Mouse (Mus musculus) adrenal gland, adult 2 months (tissue): Measurements from ENCODE around the gene P3h3. TPM values are rescaled to one million over a fixed set of nuclear protein-coding genes. Genes with fewer than 3 reads are reported as not detected.

Source experiments
- DNase-seq: peaks from one replicate; pipeline ENCODE4 v3.0.0; 2021
- polyA plus RNA-seq: library from polyadenylated mRNA; depleted of rRNA; stranded (reverse); fragments of >200 nt; gene quantifications from 2 replicates; pipeline ENCODE4 v1.2.3, GENCODE M21; 2012
- total RNA-seq, 2 experiments: library from RNA; stranded (reverse); gene quantifications; 2 replicates each; pipeline ENCODE4 v1.2.3; 2021

Gene P3h3
- total and polyA plus RNA-seq, 3 experiments, result 16.8 to 42.6 (median 23.6) TPM

DNA sequence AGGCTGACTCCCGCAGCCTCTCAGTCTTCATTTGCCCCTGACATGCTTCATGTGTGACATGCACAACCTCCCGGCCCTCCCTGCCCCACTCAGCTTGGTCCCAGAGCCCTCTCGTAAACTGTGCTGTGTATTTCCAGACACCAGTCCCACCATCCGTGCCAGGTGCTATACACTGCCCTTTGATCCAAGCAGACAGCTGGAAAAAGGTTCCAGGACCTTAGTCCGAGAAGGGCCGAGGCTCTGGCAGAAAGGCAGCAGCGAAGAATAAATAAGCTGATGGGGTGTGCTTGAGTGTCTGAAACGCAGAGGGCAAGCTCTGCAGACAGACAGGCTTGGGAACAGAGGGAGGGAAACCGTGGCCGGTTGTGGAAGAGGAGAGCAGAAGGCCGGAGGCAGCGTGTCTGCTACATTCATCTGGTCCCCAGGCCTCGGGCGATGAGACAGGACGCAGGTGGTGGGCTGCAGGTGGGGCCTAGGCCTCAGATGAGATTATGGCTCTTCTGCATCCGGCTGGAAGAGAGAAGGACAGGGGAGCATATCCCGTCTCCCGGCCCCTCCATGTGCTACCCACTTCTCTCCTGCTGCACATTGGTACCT lies 8.3 kb upstream of the P3h3 start:
- no peak for DNase-seq

DNA sequence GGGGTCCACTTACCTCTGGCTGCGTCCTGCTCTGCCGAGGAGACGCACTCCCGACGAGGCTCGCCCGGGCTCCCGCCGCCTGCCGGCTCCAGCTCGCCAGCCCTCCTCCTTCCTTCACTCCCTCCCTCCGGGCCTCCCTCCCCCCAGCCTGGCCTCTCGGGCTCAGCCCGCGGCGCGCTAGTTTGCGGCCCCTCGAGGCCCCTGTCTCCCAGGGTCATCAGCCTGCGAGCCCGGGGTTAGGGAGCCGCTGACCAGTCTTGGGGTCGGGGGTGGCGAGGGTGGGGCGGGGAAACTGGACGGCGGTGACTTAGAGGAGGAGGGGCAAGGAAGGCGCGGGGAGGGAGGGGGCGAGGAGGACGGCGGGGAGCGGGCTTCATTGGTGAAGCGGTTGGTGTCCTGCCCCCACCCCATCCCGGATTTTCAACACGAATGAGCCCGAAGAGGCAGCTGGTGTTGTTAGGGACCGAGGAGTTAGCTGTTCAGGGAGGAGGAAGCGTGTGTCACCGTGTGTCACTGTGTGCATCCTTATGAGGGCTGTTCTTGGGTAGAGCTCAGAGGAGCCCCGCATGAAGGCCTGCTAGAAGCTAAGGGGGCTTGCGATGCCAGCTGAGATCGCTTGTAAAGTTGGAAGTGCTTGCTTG lies 6.2 kb upstream of the P3h3 start, which contains the start of gene Gpr162:
TSS of gene Gpr162 (minus strand) at position 326 of the 641 bp plus-strand sequence.
- peak; percentile 61 for DNase-seq

DNA sequence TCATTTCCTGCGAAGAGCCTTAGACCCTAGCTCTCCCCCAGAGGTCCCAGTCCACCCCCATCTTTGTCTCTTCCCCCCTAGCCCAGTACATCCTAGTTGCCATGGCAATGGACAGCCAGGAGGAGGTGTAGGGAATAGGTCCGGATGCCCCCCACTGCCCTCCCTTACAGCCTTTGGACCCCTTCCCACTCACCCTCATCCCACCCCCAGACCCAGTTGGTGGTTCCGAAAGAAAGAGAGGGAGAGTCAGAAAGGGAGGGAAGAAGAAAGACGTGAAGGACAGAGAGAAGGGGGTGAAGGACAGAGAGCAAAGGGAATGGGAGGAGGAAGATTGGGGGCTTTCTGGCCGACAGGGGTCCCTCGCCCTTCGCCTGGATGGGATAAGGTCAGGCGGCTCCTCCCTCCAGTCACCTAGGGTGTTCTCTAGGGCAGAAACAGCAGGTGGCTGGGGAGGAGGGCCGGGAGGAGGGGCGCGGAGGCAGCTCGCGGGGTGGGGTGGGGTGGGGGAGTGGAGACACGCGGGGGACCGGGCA lies 5.6 kb upstream of the P3h3 start:
- no peak for DNase-seq

DNA sequence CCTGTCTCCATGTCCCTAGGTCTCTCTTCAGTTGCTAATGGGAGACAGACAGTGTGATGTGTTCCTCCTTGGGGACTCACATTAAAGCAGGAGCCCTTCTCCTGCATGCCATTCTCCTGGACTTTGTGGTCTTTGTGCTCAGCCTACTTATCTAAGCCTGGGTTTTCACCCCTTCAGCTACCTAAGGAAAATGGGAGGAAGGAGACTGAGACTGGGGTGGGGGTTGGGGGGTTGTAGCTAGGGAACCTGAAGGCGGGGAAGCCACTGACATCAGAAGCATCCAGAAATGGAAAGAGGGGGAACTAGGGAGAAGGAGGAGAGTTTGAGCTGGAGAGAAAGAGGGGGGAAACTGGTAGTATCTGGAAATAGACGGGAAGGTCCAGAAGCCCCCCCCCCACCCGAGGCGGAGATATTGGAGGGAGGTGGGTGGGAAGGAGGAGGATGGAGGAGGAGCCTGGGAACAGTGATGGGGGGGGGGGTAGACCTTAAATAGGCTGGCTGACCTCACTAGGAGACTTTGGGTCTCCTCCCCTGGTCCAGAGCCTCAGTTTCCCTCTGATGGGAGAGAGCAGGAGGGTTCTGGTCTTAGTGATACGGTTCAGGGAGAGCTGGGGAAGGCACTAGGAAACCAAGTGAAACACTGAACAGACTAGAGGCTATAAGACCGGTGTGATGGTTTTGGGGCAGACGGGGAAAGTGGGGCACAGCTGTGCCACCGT lies 5.0 kb upstream of the P3h3 start:
- no peak for DNase-seq

DNA sequence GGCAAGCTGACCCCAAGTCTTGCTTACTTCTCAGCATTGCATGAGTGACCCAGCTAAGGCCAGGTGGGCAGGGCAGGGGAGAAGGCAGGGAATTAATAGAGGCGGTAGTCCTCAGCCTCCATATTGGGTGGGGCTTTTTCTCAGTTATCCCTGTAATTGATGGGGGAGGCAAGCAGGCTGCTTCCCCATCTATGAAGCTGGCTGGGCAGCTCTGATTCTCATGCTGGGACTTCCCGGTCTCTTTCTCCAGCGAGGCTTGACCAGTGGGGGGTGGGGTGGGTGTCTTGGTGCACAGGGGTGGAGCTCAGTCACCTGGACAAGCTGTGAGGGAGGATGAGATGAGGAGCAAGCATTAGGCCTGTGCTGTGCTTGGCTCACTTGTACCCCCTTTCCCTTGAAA lies 4.2 kb upstream of the P3h3 start:
- no peak for DNase-seq

DNA sequence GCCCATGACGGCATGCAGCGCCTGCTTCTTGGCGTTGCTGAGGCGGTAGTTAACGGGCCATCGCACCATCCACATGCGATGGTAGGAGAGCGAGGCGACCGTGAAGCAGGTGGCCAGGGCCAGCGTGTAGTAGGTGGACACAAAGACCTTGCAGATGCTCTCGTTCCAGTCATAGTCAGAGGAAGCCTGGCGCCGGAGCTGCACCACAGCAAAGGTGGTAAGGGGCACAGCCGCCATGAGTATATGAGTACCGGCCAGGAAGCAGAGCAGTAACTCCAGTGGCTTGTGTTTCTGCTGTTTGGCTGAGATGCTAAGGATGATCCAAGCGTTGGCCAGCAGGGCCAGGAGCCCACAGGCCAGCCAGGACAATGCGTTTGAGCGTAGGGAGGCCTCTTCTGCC lies 3.7 kb upstream of the P3h3 start:
- DNase-seq, result no peak

DNA sequence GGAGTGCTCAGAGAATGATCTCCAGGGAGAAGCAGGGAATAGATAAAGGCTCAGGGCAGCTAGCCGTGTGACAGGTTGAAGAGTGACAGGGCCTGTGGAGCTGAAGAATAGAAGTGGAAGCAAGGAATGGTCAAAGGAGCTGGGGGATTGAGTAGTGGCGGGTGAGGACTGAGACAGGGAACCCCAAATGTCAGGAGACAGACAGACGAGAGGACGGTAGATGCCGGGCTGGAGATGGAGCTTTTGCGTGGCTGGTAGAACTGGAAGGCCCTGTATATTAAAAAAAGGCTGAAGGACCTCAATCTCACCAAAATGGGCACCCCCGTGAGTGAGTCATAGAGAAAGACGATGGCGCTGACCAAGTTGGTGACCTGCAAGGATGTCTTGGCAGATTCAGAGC lies 3.0 kb upstream of the P3h3 start:
- DNase-seq, result no peak

DNA sequence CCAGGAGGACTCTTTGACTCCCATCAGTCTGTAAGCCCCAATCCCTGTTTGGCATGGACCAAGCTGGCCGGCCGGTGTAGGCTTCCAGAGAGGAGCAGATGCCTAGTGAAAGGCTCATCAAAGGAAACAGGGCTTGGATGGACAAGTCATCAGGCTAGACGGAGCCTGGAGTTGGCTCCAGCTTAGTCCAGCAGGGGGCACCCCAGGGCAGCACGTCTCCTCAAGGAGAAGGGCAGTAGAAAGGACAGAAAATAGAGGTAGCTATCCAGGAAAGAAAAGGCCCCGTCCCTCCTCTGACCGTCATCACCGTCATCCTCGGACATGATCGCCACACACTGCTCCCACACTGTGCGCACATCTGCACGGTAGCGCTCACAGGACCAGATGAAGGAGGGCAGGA lies 2.2 kb upstream of the P3h3 start:
- DNase-seq, result peak; percentile 90

DNA sequence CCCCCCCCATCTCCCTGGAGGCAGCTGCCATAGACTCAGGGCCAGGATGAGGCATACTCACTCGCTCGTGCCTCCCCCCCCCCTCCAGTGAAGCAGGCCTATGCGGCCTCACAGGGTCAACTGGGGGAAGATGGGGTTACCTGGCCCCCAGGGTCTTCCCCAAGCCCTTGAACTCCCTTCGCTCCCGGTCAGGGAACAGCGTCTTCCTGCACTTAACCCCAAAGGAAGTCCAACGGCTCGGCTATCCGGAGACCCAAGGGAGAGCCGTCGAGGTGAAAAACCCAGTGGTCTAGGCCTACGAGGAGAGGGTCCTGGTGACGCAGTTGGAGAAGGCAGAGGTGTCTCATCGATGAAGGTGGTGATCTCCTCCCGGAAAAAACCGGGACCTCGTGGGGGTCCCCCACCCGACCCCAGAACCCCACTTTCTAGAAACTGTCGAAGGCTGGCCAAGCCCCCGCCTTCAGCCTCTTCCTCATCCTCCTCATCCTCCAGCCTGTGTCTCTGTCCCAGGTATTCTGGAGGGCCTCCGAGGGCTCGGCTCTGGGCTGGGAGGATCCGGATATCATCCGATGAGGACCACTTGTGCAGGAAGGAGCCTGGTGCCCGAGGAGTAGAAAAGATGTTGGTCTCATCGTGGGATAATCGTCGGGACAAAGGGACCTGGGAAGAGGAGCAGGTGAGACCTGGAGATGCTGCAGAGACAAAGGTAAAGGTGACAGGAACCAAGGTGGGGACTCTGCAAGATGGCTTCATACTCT lies 1.2 kb upstream of the P3h3 start:
- DNase-seq, result no peak

DNA sequence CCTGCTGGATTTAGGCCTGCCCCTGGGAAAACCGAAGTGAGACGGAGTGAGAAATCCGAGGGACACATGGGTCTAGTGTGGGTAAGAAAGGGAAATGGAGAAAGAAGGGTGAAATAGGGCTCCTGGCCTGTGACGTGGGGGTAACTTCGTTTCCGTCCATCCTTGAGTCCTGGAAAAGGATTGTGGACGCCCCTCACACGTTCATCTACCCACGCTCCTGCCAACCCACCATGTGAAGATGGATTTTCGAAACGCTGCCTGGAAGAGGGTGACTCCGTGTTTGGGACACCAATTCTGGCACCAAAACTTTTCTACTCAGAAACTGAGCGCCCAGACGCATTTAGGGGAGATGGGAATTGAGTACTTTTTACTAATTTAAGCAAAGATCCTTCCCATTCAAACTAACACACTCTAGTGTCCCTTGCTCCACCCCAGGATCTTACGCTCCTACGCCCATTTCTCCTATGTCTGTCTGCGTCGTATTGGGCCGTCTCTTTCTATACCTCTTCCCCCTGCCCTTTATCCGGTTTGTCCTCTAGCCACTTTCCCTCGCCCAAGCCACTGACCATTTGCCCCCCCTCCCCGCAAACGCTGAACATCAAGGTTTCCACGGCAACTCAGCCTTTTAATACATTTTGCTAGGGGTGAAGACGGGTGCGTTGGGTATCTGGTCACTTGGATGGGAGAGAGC lies 433 bp upstream of the P3h3 start:
- no peak for DNase-seq

DNA sequence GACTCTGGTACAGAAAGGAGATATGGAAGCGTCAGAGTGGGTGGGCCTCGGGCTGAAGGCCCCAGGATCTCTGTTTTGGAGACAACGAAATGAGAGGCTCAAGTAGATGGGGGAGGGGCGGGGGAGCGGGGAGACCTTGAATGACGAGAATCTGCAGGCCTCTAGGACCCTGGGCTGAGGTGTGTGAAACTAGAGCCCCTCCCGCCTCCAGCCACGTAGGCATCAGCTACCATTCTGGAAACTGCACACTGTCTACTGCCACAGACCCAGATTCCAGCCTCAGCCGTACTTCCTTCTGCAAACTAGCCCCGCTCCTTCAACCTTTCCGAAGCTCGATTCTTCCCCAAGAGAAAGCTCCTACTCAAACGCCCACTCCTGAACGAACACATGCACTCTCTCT lies 1.2 kb downstream of the P3h3 start:
- DNase-seq, result no peak

DNA sequence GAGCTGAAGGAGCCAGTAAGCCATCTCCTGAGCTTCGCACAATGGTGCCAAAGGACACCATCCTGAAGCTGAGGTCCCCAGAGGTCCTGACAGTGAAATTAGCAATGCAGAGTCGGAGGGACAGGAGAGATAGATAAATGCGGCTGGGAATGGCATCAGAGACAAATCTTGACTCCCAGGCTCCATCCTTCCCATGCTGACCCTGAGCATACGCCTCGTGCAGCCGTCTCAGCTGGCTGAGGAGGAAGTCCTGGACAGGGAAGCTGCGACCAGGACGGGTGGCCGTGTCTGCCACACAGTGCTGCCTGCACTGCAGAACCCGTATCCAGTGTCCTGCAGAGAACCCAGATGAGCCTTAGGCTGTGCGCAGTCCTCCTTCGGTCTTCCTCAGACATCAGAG lies 2.9 kb downstream of the P3h3 start:
- no peak for DNase-seq

DNA sequence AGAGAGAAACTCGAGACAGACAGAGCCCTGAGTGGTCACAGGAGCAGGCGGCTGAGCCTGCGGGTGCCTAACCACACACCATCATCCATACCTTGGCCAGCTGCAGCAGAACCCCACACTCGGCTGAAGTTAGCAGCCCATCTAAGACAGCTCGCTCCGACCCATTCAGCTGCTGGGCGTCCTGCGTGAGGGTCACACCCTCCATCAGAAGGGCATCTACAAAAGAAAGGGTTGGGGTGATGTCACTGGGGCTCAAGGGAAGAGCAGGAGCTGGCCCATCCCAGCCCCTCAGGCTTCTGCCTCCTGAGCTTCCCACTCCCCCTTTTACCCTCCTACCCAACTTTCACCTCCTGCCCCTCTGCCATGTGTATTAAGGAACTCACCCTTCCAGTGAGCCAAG lies 7.0 kb downstream of the P3h3 start:
- no peak for DNase-seq

DNA sequence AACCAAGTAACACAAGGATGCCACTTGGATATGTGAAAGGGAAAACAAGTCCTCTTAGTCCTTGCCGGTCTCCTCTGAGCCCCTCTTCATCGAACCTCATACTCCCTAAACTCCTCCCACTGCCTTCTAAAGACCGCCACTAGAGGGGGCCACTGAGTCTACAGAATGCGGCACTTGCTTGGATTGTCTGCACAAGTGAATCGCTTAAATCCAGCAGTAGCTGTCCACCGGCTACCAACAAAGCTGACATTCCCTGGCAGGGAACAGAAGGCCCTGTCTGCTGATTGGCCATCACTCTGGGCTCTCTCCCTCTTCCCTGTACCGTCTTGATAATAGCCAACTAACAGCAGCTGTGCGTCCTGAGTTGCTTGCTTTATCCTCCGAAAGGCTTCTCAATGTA lies 10.2 kb downstream of the P3h3 start:
- DNase-seq, result peak; percentile 88

DNA sequence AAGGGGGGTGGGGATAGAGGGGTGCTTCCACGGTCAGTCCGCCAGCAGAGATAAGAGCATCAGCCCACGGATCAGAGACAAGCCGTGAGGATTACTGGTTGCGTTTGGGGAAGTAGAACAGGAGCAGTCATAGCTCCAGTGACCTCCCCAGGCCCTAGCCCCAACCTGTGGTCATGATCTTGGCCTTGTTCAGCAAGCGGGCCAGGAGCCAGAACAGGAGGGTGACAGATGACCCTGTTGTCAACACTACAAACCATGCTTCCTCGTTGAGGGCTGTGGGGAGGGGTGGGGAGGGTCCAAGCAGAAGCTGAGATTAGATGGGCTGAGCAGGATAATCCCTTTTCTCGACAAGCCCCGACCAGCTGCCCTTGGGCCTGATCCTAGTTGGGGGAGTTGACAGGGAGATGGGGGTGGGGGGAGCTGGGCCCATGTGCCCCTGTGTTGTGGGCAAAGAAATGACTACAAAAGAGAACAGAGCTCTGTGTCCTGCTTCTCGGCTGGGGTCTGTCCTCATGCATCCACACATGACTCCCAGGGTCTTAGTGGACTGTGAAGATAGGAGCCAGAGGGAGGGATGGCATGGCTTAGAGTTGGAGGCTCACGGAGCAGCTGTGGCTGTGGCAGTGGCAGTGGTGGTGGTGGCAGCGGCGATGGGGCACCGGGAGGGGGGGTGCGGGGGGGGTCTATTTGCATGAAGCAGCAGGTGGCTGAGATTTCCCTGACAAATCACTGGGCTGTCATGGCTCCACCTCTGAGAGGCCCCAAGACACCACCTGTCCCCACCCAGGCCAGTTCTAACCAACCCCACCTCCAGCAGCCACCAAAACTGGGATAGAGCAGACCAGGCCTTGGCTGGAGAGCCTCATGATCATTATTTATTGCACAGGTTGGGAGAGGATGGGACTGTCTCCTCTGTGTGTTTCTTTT lies 17.0 kb downstream of the P3h3 start, which contains the start of gene Gnb3:
TSS of gene Gnb3 (minus strand) at position 35 of the 927 bp plus-strand sequence.
- DNase-seq, result peak; percentile 36

DNA sequence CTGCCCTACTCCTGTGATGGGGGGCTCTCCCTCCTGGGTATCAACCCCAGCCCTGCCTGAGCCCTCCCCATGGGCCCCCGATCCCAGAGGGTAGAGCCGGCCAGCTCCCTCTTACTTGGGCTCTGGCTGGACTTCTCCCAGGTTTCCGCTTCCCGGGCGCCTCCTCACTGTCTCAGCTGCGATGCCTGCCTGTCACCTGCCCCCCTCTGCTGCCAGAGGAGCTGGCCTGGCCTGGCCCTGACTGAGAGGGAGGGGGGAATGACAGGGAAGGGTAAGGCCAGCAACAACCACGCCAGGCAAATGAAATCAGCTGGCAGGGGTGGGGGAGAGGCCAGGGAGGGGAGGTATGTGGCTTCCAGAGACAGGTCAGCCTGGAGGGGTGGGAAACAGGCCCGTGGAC lies 17.7 kb downstream of the P3h3 start:
- DNase-seq, result peak; percentile 48

DNA sequence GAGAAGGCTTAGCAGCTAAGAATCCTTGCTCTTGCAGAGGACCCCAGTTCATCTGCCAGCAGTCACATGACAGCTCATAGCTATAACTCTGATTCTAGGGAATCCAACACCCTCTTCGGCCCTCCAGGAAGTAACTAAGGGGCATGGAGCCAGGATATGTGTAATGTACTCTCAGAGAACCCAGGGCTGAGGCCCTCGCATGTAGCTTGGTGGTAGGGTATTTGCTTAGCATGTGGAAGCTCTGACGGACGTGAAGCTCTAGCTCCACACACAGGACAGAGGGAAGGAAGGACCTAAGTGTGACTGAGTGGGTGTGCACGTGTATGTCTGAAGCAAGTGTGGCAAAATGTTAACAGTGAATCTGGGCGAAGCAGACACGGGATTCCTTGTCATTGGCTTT lies 21.1 kb downstream of the P3h3 start:
- no peak for DNase-seq

DNA sequence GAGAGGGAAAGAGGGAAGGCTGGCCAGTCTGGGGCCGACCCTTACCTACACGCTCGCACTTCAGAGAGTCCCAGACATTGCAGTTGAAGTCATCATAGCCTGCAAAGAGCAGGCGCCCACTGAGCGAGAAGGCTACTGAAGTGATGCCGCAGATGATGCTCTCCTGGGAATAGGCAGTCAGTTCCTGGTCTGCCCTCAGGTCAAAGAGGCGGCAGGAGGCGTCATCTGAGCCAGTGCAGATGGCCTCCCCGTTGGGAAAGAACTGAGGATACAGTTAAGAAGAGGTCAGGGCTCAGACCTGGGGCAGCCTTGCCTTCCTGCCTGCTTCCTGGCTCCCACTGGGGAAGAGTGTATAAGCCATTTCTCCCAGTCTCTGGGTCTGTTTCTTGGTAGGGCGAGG lies 22.0 kb downstream of the P3h3 start:
- no peak for DNase-seq

DNA sequence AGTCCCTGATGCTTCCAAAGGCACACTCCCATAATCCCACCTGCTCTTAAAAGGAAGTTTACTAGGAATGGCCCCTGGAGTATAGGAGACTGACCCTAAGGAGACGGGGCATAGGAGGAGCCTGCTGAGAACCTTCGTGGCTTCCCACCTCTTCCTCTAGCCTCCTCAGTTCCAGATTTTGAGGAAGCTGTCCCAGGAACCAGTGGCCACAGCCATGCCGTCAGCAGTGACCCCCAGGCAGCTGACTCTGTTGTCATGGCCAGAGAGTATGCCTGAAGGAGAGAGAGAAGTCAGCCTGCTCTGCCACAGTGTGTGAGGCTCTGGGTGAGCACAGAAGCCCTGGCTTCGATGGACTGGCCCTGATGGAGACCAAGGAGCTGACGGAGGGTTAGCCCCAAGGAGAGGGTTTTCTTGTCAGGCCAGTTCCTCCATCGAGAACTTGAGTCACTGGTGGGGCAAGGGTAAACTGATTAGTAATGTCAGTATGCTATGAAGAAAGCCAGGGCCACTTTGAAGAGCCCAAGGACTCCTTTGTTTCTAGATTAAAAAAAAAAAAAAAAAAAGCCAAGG lies 23.0 kb downstream of the P3h3 start:
- peak; percentile 34 for DNase-seq

DNA sequence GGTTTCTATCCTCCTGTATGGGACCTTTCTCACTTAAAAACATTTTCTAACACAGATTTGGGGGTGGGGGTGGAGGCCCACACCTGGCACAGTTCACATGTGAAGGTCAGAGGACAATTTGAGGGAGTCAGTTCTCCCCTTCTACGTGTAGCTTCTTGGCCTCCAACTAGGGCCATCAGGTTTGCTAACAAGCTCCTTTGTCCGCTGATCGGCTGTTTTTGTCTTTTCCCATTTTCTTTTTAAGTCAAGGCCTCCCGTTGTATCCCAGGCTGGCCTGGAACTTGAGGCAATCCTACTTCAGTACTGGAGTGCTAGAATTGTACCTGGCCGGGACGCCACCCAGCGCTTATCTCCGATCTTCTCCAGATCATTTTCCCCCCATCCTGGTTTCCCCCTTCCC lies 25.9 kb downstream of the P3h3 start:
- no peak for DNase-seq
